Mouse (Mus musculus): ENCODE data around the gene Iqcf5.

DNA sequence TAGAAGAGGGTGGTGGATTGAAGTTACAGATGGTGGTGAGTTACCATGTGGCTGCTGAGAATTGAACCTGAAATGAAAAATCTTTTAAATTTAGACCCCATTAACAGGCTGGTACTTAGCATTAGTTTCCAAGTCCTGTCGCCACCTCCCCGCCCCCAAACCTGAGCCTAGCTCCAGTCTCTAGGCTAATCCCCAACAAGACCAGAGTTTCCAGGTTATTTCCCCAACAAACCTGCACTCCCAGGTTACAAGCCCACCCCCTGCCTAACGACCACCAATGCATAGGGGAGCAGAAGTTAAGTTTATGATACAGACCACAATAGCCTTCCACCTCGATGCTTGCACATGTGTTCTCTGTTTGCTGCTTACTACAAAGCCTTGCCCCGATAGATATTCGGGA, 807 bp upstream of the Iqcf5 start:
- TF ChIP-seq POLR2A (IDR thresholded peaks at IDR 0.05; ENCODE audit: control insufficient read depth, extremely low read depth, insufficient read depth, low read length, poor library complexity) (no peak), CTCF (IDR thresholded peaks at IDR 0.05; ENCODE audit: borderline replicate concordance, control insufficient read depth, extremely low read depth, insufficient read depth, low read length, poor library complexity) (no peak)
